Mouse (Mus musculus): ENCODE results near the gene Slc25a44. TPM values are rescaled to one million over a fixed set of nuclear protein-coding genes. Genes with fewer than 3 reads are reported as not detected.
A peak's percentile ranks its signal among the peaks of the same experiment; 100 is the strongest.

Slc25a44 gene
- polyA plus RNA-seq, 1 experiment from 2014 or later, result 27.0 TPM

- Histone ChIP-seq H3K9ac (ENCODE audit: low read length) (no peak overlapping the region), H3K27me3 (ENCODE audit: control insufficient read depth, insufficient read depth, low read length) (no peaks in the 10 kb centered on the region), H3K4me3 (ENCODE audit: low read depth, low read length) (no peak overlapping the region), H3K4me1 (ENCODE audit: control insufficient read depth, insufficient read depth, low read length) (no peaks in the 10 kb centered on the region), H3K27ac (ENCODE audit: low read depth, low read length) (no peak overlapping the region), H3K9me3 (ENCODE audit: control insufficient read depth, low read length) (no peaks in the 10 kb centered on the region), H3K36me3 (ENCODE audit: control insufficient read depth, insufficient read depth, low read length) (no peaks in the 10 kb centered on the region), H3K4me2 (ENCODE audit: low read depth) (no peak overlapping the region)
- WGBS, result 65% methylated on average over 8 of the region's 8 CpGs
- DNase-seq (ENCODE audit: low spot score) (no peak), ATAC-seq (ENCODE audit: insufficient read depth, low FRiP score, low TSS enrichment) (no peak)
These were observed 28.4 kb upstream of the Slc25a44 start for GRCm38 (mm10) chr3:88453369-88453768.

- no peaks in the 10 kb centered on the region for H3K36me3 ChIP-seq (ENCODE audit: control insufficient read depth, insufficient read depth, low read length)
- DNase-seq (ENCODE audit: low spot score) (no peak), ATAC-seq (ENCODE audit: insufficient read depth, low FRiP score, low TSS enrichment) (no peak)
- H3K4me3 ChIP-seq (ENCODE audit: low read depth, low read length), result no peak overlapping the region
- 72% methylated on average over 6 of the region's 6 CpGs for WGBS
- no peaks in the 10 kb centered on the region for H3K27me3 ChIP-seq (ENCODE audit: control insufficient read depth, insufficient read depth, low read length)
- no peaks in the 10 kb centered on the region for H3K9me3 ChIP-seq (ENCODE audit: control insufficient read depth, low read length)
- no peak overlapping the region for H3K4me2 ChIP-seq (ENCODE audit: low read depth)
- H3K9ac ChIP-seq (ENCODE audit: low read length), result no peak overlapping the region
- no peaks in the 10 kb centered on the region for H3K4me1 ChIP-seq (ENCODE audit: control insufficient read depth, insufficient read depth, low read length)
- H3K27ac ChIP-seq (ENCODE audit: low read depth, low read length), result no peak overlapping the region
These were observed 27.8 kb upstream of the Slc25a44 start for GRCm38 (mm10) chr3:88452716-88453115.

DNA sequence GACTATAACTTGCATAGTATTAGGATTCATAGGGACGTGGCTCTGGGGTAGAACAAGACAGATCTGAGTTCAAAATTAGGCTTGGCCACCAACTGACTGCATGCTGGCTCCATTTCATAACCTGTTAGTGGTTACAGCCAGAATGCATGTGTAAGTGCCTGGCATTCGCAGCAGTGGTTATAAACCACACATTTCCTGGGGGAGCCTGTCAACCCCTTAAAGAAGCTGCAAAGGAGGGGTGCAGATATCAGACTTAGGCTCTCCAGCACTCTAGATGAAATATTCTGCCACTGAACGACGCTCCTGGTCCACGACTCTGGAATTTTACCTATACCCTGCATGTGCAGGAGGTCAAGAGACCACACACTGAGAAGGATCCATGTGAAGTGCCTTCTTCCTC, 27.3 kb upstream of the Slc25a44 start:
- ATAC-seq (ENCODE audit: insufficient read depth, low FRiP score, low TSS enrichment) (no peak), DNase-seq (ENCODE audit: low spot score) (no peak)
- H3K27ac ChIP-seq (ENCODE audit: low read depth, low read length), result no peak overlapping the region
- no peak overlapping the region for H3K4me3 ChIP-seq (ENCODE audit: low read depth, low read length)
- no peaks in the 10 kb centered on the region for H3K4me1 ChIP-seq (ENCODE audit: control insufficient read depth, insufficient read depth, low read length)
- no peaks in the 10 kb centered on the region for H3K36me3 ChIP-seq (ENCODE audit: control insufficient read depth, insufficient read depth, low read length)
- H3K9me3 ChIP-seq (ENCODE audit: control insufficient read depth, low read length), result no peaks in the 10 kb centered on the region
- 64% methylated on average over 5 of the region's 5 CpGs for WGBS
- H3K27me3 ChIP-seq (ENCODE audit: control insufficient read depth, insufficient read depth, low read length), result no peaks in the 10 kb centered on the region
- no peak overlapping the region for H3K4me2 ChIP-seq (ENCODE audit: low read depth)
- H3K9ac ChIP-seq (ENCODE audit: low read length), result no peak overlapping the region

DNA sequence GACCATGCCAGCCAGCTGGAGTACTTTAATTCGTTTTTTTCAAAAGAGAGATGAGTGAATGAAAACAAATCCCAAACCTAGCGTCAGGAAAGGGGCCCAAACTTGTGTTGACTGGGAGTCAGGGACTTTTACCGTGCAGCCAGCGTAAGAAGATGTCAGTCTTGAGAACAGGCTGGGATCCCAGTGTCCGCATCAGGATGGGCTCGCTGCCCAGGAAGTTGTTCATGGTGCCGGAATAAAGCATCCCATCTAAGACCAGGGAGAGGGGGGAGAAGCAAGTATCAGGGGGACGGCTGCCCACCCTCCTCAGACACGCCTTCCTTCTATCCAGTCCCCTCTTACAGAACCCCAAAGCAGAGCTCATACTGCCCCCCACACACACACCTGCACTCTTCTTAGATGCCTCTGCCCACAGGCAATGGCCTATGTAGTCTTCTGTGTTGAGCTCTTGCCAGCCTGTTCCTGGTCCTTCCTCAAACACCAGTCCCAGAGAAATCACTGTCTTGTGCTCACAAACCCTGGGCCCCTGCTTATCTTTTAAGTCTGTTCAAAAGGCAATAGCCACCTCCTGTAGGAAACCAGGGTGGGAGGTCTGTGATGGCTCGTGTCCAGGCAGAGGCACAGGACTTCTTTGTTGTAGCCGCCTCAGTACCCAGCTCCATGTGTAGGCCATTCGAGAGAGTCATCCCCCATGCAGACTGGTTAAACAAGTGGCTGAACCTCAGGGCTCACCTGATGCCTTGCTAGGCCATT, 25.6 kb upstream of the Slc25a44 start:
- Histone ChIP-seq H3K9me3 (ENCODE audit: control insufficient read depth, low read length) (no peaks in the 10 kb centered on the region), H3K36me3 (ENCODE audit: control insufficient read depth, insufficient read depth, low read length) (no peaks in the 10 kb centered on the region), H3K4me2 (ENCODE audit: low read depth) (no peak overlapping the region), H3K4me1 (ENCODE audit: control insufficient read depth, insufficient read depth, low read length) (no peaks in the 10 kb centered on the region), H3K9ac (ENCODE audit: low read length) (no peak overlapping the region), H3K27ac (ENCODE audit: low read depth, low read length) (no peak overlapping the region), H3K4me3 (ENCODE audit: low read depth, low read length) (no peak overlapping the region), H3K27me3 (ENCODE audit: control insufficient read depth, insufficient read depth, low read length) (no peaks in the 10 kb centered on the region)
- WGBS, result 76% methylated on average over 12 of the region's 12 CpGs
- DNase-seq (ENCODE audit: low spot score) (no peak), ATAC-seq (ENCODE audit: insufficient read depth, low FRiP score, low TSS enrichment) (no peak)

GRCm38 (mm10) chr3:88449395-88450023, 24.6 kb upstream of the Slc25a44 start:
- Histone ChIP-seq H3K27ac (ENCODE audit: low read depth, low read length) (no peak overlapping the region), H3K9ac (ENCODE audit: low read length) (peak overlapping the region; percentile 44), H3K4me2 (ENCODE audit: low read depth) (peak overlapping the region; percentile 33), H3K4me1 (ENCODE audit: control insufficient read depth, insufficient read depth, low read length) (no peaks in the 10 kb centered on the region), H3K27me3 (ENCODE audit: control insufficient read depth, insufficient read depth, low read length) (no peaks in the 10 kb centered on the region), H3K9me3 (ENCODE audit: control insufficient read depth, low read length) (no peaks in the 10 kb centered on the region), H3K36me3 (ENCODE audit: control insufficient read depth, insufficient read depth, low read length) (no peaks in the 10 kb centered on the region), H3K4me3 (ENCODE audit: low read depth, low read length) (0 out of 2 replicates have a peak overlapping the region, but pooled peaks have one; percentile 0)
- 6% methylated on average over 21 of the region's 21 CpGs for WGBS
- no peak for ATAC-seq (ENCODE audit: insufficient read depth, low FRiP score, low TSS enrichment)
- peak; percentile 53 for DNase-seq (ENCODE audit: low spot score)

DNA sequence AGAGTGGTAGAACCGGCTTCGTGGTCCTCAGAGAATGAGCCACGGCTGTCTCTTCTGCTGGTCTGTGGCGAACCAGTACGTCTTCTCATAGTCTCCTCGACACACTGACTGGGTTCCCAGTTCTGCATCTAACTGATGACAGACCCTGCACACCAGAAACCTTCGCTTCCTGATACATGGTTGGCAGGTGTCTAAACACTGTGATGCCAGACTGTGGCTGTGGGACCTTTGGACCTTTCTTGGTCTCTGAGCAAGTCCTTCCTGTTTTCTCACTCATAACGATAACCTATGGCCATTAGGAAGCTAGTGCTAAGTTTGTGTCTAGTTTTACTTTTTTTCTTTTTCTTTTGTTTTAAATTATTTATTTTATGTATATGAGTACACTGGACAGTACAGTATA, 23.5 kb upstream of the Slc25a44 start:
- Histone ChIP-seq H3K4me1 (ENCODE audit: control insufficient read depth, insufficient read depth, low read length) (no peaks in the 10 kb centered on the region), H3K27me3 (ENCODE audit: control insufficient read depth, insufficient read depth, low read length) (no peaks in the 10 kb centered on the region), H3K9me3 (ENCODE audit: control insufficient read depth, low read length) (no peaks in the 10 kb centered on the region), H3K9ac (ENCODE audit: low read length) (no peak overlapping the region), H3K4me3 (ENCODE audit: low read depth, low read length) (no peak overlapping the region), H3K27ac (ENCODE audit: low read depth, low read length) (no peak overlapping the region), H3K4me2 (ENCODE audit: low read depth) (no peak overlapping the region), H3K36me3 (ENCODE audit: control insufficient read depth, insufficient read depth, low read length) (no peaks in the 10 kb centered on the region)
- no peak for DNase-seq (ENCODE audit: low spot score)
- WGBS, result 82% methylated on average over 8 of the region's 8 CpGs
- no peak for ATAC-seq (ENCODE audit: insufficient read depth, low FRiP score, low TSS enrichment)

- H3K4me2 ChIP-seq (ENCODE audit: low read depth), result no peak overlapping the region
- ATAC-seq (ENCODE audit: insufficient read depth, low FRiP score, low TSS enrichment), result no peak
- no peak for DNase-seq (ENCODE audit: low spot score)
- H3K27ac ChIP-seq (ENCODE audit: low read depth, low read length), result no peak overlapping the region
- H3K9me3 ChIP-seq (ENCODE audit: control insufficient read depth, low read length), result no peaks in the 10 kb centered on the region
- 48% methylated on average over 8 of the region's 8 CpGs for WGBS
- no peak overlapping the region for H3K9ac ChIP-seq (ENCODE audit: low read length)
- no peaks in the 10 kb centered on the region for H3K27me3 ChIP-seq (ENCODE audit: control insufficient read depth, insufficient read depth, low read length)
- no peaks in the 10 kb centered on the region for H3K4me1 ChIP-seq (ENCODE audit: control insufficient read depth, insufficient read depth, low read length)
- H3K36me3 ChIP-seq (ENCODE audit: control insufficient read depth, insufficient read depth, low read length), result no peaks in the 10 kb centered on the region
- H3K4me3 ChIP-seq (ENCODE audit: low read depth, low read length), result no peak overlapping the region
These were observed 22.8 kb upstream of the Slc25a44 start for GRCm38 (mm10) chr3:88447676-88448183.

DNA sequence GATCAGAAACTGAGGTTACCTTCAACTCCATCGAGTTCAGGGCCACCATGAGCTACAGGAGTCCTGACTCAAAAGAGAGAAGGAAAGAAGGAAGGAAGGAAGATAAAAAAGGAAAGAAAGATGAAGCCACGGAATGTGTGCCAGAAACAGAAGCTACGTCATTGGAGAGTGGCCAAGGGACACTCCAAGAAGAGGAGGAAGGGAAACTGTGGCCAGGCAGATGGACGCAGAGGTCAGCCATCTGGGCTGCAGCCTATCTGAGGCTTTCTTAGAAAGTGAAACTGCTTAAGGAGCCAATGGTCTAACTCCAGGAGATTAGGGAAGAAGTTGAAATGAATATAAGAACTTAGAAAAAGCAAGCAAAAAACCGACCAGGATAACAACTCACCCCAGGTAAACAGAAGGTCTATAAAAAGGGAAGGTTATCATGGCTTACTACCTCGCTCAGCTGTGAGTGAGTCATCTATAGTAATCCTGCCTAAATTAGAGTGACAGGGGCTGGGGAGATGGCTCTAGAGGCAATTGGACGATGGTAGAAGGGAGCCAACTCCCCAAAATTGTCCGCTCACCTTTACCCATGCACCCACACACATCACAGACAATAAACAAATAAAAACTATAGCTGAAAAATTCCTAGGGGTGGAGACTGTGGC, 21.7 kb upstream of the Slc25a44 start:
- Histone ChIP-seq H3K4me3 (ENCODE audit: low read depth, low read length) (no peak overlapping the region), H3K27me3 (ENCODE audit: control insufficient read depth, insufficient read depth, low read length) (no peaks in the 10 kb centered on the region), H3K9ac (ENCODE audit: low read length) (no peak overlapping the region), H3K36me3 (ENCODE audit: control insufficient read depth, insufficient read depth, low read length) (no peaks in the 10 kb centered on the region), H3K4me2 (ENCODE audit: low read depth) (no peak overlapping the region), H3K9me3 (ENCODE audit: control insufficient read depth, low read length) (no peaks in the 10 kb centered on the region), H3K27ac (ENCODE audit: low read depth, low read length) (no peak overlapping the region), H3K4me1 (ENCODE audit: control insufficient read depth, insufficient read depth, low read length) (no peaks in the 10 kb centered on the region)
- DNase-seq (ENCODE audit: low spot score) (no peak), ATAC-seq (ENCODE audit: insufficient read depth, low FRiP score, low TSS enrichment) (no peak)
- 79% methylated on average over 8 of the region's 8 CpGs for WGBS

Data from neural tube, embryonic 11.5 days (tissue).